Mouse (Mus musculus): ENCODE measurements around the gene 1700001F09Rik.
"Not testable (repeated sequence)": the region's sequence is repeated elsewhere in the genome, so short reads cannot be mapped to it uniquely, and the experiment has no call there.

1700001F09Rik gene

GRCm38 (mm10) chr14:43347711-43348110, at the start of gene 1700001F09Rik:
Gene 1700001F09Rik, minus strand, starts transcription at chr14:43347811.
- not testable (repeated sequence) for DNase-seq (ENCODE audit: low read depth, low spot score)

GRCm38 (mm10) chr14:43361713-43362112, 14.1 kb upstream of the 1700001F09Rik start:
- not testable (repeated sequence) for DNase-seq (ENCODE audit: low read depth, low spot score)

GRCm38 (mm10) chr14:43359246-43359645, 11.6 kb upstream of the 1700001F09Rik start:
- DNase-seq (ENCODE audit: low read depth, low spot score): not testable (repeated sequence)

- DNase-seq (ENCODE audit: low read depth, low spot score): not testable (repeated sequence)
These were observed 9.9 kb upstream of the 1700001F09Rik start for GRCm38 (mm10) chr14:43357496-43357895.

- not testable (repeated sequence) for DNase-seq (ENCODE audit: low read depth, low spot score)
These were observed 5.3 kb upstream of the 1700001F09Rik start for GRCm38 (mm10) chr14:43352944-43353343.

- DNase-seq (ENCODE audit: low read depth, low spot score): not testable (repeated sequence)
These were observed 10.0 kb downstream of the 1700001F09Rik start for GRCm38 (mm10) chr14:43337646-43338045.

GRCm38 (mm10) chr14:43331362-43331880, 16.2 kb downstream of the 1700001F09Rik start:
- not testable (repeated sequence) for DNase-seq (ENCODE audit: low read depth, low spot score)

GRCm38 (mm10) chr14:43328603-43329002, 19.0 kb downstream of the 1700001F09Rik start:
- DNase-seq (ENCODE audit: low read depth, low spot score): not testable (repeated sequence)

- not testable (repeated sequence) for DNase-seq (ENCODE audit: low read depth, low spot score)
These were observed 28.1 kb downstream of the 1700001F09Rik start for GRCm38 (mm10) chr14:43319516-43319915.

GRCm38 (mm10) chr14:43293503-43293902, 54.1 kb downstream of the 1700001F09Rik start, which contains the start of gene Gm8127:
Gene Gm8127, minus strand, starts transcription at chr14:43293832.
- not testable (repeated sequence) for DNase-seq (ENCODE audit: low read depth, low spot score)
